Mouse (Mus musculus): ENCODE data around the gene Ttll11.

Ttll11 gene

GRCm38 (mm10) chr2:35720550-35720949, 259.2 kb downstream of the Ttll11 start:
- DNase-seq = no peak

GRCm38 (mm10) chr2:35720104-35720503, 259.6 kb downstream of the Ttll11 start:
- no peak for DNase-seq

GRCm38 (mm10) chr2:35719230-35720005, 260.3 kb downstream of the Ttll11 start:
- no peak for DNase-seq

- no peak for DNase-seq
Observed at GRCm38 (mm10) chr2:35718662-35719061, 261.1 kb downstream of the Ttll11 start.

- no peak for DNase-seq
Observed at GRCm38 (mm10) chr2:35718003-35718500, 261.7 kb downstream of the Ttll11 start.

GRCm38 (mm10) chr2:35716175-35716574, 263.5 kb downstream of the Ttll11 start:
- no peak for DNase-seq

- DNase-seq = no peak
Observed at GRCm38 (mm10) chr2:35715485-35715884, 264.2 kb downstream of the Ttll11 start.

GRCm38 (mm10) chr2:35714742-35715167, 265.0 kb downstream of the Ttll11 start:
- no peak for DNase-seq

- no peak for DNase-seq
Observed at GRCm38 (mm10) chr2:35713460-35713859, 266.3 kb downstream of the Ttll11 start.

- DNase-seq = no peak
Observed at GRCm38 (mm10) chr2:35712611-35713010, 267.1 kb downstream of the Ttll11 start.

GRCm38 (mm10) chr2:35703241-35703640, 276.5 kb downstream of the Ttll11 start:
- DNase-seq = no peak

GRCm38 (mm10) chr2:35702608-35703007, 277.1 kb downstream of the Ttll11 start:
- no peak for DNase-seq

- DNase-seq = no peak
Observed at GRCm38 (mm10) chr2:35702001-35702400, 277.7 kb downstream of the Ttll11 start.
